Mouse (Mus musculus) telencephalon, adult 2 months (tissue): ENCODE results near the gene Tbk1.

Source experiments
- DNase-seq: peaks from one replicate; pipeline ENCODE4 v3.0.0-alpha.2; 2011; ENCODE audit warnings: low read depth, low spot score

Gene Tbk1

GRCm38 (mm10) chr10:121587371-121587840 is 819 bp upstream of the Tbk1 start:
- DNase-seq: no peak

- no peak for DNase-seq
These were observed 570 bp downstream of the Tbk1 start for GRCm38 (mm10) chr10:121585791-121586642.

DNA sequence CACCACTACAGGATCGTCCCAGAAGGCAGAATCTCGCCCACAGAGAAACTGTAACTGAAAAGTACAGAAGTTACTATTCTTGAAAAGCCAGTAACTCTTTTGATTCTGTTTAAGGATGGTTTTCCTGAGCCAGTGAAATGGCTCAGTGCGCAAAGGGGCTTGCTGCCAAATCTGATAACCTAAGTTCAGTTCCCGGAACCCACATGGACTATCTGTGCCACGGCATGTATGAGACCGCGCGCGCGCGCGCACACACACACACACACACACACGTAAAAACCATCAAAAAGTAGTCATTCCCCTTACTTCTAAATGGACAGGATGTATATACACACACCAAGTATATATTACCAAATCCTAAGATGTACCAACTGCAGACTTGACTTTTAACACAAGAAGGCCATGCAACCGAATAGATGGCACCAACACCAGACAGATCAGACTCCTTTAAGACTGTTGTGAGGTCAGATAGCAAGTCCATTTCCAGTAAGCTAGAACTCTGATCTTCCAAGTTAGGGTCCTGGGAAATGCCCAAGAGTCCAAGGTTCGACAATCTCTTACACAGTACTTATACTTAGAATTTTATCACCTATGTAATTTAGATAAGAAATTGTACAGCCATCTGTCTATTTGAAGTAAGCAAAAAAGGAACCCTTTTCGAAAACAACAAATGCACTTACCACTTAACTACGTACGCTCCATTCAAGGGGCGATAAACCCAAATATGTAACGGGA is 1.4 kb downstream of the Tbk1 start:
- no peak for DNase-seq

DNA sequence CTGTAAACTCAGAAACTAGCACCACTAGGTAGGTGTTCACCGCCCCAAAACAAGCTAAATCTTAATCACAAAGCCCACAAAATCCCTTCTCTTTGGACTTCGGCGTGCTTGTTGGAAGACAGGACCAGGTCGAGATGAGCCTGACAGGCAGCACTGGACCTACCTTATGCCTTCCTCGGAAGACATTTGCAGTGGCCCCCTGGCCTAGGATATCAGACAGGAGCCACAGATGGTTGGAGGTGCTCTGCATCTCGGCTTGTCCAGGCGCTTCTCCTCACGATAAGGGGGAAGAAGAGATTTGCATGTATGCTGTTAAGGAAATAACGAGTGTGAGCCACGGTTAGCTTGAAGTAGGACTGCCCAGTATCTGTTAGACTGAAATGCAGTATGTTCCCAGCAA is 2.6 kb downstream of the Tbk1 start:
- no peak for DNase-seq

DNA sequence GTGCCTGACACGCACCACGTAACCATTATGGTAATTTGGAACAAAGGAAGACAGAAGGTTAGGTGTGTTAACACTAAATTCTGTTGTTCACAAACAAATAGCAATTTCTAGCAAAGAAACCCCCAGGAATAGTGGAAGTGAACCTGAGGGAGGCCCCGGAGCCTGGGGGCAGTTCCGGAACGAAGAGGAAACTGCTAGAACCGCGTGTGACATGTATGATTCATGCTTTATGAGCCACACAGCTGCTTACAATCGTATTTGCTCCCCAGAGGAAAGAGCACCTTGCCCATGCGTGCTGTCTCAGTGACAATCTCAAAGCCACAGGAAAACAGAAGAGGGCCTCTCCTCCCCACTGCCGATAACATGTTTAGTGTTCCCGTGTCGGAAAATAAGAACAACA is 3.6 kb downstream of the Tbk1 start:
- DNase-seq: no peak

GRCm38 (mm10) chr10:121582287-121582686 is 4.3 kb downstream of the Tbk1 start:
- DNase-seq: no peak

GRCm38 (mm10) chr10:121581405-121581804 is 5.2 kb downstream of the Tbk1 start:
- no peak for DNase-seq

DNA sequence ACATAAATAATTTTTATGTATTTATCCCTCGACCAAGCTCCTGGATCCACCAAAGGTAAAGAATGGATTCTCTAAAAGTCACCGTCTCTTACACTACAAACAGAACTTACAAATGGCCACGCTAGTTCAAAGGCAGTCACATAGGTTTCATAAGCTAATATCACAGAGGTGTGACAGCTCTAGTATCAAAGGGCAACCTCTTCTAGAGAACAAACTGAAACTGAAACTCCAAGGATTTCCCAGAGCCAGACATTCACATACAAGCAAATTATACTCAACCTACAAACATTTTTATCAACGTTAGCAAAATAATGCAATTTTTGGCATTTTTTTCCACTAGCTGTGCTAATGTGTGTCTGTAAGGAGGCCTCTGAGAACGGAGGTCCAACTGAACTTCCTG is 6.2 kb downstream of the Tbk1 start:
- no peak for DNase-seq

DNA sequence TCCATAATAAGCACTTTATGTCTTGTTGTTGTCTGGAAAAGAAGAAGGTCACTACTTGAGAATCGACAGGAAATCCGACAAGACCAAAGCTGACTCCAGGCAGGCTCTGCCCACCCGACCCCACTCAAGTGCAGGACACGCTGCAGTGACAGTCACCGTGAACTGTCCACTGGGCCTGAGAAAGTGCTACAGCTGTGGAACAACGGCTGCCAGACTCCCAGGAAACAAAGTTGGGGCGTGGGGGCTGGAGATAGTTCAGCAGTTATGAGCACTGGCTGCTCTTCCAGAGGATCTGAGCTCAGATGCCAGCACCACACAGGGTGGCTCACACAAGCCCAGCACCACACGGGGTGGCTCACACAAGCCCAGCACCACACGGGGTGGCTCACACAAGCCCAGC is 10.2 kb downstream of the Tbk1 start:
- DNase-seq: no peak

DNA sequence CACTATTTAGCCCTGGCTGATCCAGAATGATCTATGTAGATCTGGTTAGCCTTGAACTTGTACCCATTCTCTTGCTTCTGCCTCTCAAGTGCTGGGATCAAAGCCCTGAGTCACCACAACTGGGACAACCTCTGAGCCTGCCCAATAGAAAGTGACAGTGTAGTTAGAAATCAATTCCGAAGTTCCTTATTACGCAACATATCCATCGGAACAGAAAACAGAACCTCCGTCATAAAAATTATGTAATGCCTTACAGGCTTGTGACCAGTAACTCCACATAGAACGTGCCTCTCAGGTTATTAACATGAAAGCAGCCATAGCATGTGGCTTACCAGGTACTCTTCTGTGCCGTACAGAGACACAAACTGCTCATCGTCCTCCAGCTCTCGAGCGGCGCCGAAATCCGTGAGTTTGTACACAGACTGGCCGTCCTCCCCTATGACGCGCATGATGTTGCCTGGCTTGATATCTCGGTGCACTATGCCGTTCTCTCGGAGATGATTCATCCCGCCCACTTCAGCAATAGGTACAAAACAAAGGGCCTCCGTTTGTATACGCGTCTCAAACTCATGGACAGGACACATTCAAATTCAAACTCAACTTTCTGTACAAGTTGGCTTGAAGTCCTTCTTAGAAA is 15.0 kb downstream of the Tbk1 start:
- no peak for DNase-seq

DNA sequence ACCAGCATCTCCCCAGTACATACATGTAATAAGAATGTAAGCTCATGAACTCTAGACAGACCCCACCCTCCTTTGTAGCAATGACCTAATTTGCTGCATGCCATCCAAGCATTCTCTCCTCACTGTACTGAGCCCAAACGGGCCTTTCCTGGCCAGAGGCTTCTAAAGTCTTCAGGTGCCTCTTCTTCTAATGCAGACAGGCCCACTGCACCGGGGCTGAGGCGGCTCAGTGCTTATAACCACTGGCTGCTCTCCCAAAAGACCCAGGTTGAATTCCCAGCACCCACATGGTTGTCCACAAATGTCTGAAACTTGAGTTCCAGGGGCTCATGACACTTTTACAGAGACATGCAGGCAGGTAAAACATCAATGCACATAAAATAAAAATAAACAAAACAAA is 15.6 kb downstream of the Tbk1 start:
- no peak for DNase-seq

- no peak for DNase-seq
These were observed 16.8 kb downstream of the Tbk1 start for GRCm38 (mm10) chr10:121569796-121570195.

DNA sequence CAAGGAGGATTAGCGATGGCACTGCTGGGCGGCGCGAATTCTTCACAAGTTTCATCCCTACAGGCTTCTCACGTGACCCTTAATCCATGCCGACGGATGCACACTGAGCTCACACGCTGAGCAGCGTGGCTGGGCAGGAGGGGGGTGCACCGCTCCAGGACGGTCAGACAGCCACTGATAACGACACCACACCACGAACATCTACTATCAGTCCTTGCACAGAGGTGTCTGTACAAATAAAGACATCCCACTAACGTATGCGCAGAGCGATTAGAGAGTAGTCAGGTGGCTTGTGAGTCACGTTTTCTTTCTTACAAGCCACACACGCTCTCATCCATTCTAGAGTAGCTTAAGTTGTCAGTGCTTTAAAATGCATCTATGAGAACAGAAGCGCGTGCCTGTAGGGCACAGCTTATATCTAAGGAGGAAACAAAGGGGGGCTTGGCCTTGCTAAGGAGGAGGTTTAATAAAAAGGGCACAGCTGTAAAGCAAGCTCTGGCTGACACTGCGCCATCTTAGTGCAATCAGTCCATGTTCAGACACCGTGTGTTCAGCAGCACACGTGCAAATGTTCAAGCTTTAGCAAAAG is 17.5 kb downstream of the Tbk1 start:
- DNase-seq: no peak

GRCm38 (mm10) chr10:121568534-121568933 is 18.1 kb downstream of the Tbk1 start:
- no peak for DNase-seq

DNA sequence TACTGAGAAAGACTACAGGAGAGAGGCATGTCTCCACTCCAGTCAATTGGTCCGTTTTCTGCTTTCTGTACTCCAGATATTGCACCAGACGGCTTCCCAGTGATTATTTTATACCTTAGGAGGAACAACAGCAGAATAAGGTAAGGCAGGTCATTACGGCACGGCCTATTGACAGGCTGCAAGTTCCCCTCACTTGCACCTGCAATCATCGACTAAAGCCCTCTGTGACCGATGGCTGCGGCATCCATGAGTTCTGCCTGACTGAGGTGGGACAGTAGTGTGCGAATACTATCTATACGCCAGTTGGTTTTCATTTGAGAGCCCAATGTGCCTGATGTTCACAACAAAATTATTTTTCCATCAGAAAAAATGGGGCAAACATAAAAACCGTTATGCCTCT is 18.6 kb downstream of the Tbk1 start:
- no peak for DNase-seq

- DNase-seq: no peak
These were observed 22.1 kb downstream of the Tbk1 start for GRCm38 (mm10) chr10:121564447-121564846.

GRCm38 (mm10) chr10:121558231-121558630 is 28.4 kb downstream of the Tbk1 start:
- DNase-seq: no peak

DNA sequence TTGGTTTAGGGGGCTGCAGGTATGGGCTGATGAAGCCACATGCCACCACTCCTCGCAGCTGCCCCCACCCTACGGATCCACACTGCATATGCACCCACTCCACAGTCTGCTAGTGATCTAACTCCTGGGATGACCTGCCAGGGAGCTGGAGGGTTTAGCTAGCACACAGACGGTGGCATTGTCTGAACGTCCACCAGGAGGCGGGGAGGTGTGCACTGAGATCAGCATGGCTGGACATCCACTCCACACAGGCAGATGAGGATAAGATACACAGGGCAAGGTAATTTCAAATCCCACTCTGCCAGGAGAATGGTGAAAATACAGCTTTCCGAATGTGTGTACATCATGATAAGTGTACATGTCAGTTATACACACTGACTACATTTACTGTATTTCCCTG is 30.3 kb downstream of the Tbk1 start:
- DNase-seq: no peak

DNA sequence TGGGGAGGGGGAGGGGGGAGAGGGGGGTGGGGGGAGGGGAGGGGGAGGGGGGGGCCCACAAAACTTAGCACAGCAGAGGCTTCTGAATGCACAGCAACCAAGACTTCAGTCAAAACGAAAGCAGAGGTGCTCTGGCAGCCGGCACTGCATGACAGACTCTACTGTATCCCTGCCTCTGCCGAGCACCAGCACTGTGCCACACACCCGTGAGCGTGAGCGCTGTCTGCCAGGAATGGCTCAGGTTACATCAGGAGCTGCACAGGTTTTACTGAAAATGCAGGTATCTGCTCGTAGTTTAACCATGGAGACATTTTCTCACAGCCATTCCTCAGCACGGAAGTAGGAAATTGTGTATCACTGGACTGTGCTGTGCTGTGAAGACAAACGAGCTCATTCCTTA is 36.3 kb downstream of the Tbk1 start:
- DNase-seq: no peak

- no peak for DNase-seq
These were observed 36.9 kb downstream of the Tbk1 start for GRCm38 (mm10) chr10:121549670-121550069.

DNA sequence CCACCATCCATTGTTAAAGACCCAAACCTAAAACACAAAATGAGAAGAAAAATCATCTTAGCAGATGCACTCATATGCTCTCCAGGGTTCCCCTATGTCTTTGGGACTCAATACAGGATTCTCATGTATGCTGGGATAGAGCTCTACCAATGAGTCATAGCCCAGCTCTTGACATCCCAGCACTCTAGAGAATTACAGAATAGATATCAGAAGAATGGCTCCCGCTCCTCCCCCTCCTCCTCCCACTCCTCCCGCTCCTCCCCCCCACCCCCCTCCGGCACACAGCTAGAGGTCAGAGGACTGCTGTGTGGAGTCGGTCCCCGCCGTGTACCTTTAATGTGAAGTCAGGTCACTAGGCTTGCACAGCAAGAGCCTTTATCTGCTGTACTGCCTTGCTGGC is 39.4 kb downstream of the Tbk1 start:
- no peak for DNase-seq

DNA sequence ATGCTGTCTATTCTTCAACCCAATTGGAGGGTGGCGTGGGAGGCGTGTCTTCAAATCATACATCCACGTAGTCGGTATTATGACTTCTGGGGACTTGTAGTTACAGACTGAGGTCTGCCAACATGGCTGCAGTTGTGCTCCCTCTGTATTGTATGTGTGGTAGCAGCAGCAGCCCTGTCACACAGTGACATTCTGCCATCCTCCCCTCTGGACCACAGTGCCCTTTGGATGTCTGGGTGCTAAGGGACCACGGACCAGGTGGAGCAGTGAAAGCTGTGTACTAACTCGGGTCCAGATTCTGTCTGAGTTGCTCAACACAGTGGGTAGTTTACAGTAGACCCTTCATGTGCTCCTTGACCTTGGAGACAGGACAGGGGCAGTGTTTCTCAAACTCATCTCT is 43.0 kb downstream of the Tbk1 start:
- no peak for DNase-seq
